Comparison of ENCODE assay signal across 23 mouse cellular contexts in the genomic region with DNA sequence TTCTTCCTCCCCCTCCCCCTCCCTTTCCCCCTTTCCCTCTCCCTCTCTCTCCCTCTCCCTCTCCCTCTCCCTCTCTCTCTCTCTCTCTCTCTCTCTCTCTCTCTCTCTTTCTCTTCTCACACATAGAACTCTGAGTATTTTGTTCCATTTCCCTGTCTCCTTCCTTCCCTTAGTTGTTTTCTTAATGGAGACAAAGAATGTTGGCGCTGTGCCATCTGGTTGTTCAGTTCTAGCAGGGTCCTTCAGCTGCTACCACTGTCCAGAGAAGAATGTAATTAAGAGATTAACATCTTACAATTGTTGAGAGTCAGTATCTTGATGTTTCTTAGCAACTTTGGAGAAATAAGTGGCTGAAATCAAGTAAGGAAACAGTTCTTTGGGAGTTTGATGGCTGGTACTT.
A peak's percentile ranks its signal among the peaks of the same experiment; 100 is the strongest.
DNase-seq lines count a peak whose midpoint lies in the region; ATAC-seq lines count a peak whose summit lies in the region.
"Had no signal": no experiment of that assay in that cellular context is flagged by ENCODE, and none has a peak within 500 bp of the region (broad histone marks: within the 10 kb centered on the region; RNA-seq: fewer than 3 reads in every experiment).

No protein-coding gene starts in this region.

- H3K9me3 ChIP-seq in embryonic facial prominence, embryonic 11.5 days (replicated peaks; ENCODE audit: control insufficient read depth, low read length): no peaks in the 10 kb centered on the region
- no peaks in the 10 kb centered on the region for H3K9me3 ChIP-seq in embryonic facial prominence, embryonic 10.5 days
- no peaks in the 10 kb centered on the region for H3K9me3 ChIP-seq in kidney, embryonic 15.5 days (replicated peaks)
- H3K9me3 ChIP-seq in lung, embryonic 16.5 days (ENCODE audit: control insufficient read depth, low read length): no peaks in the 10 kb centered on the region
- no peaks in the 10 kb centered on the region for H3K9me3 ChIP-seq in embryonic facial prominence, embryonic 14.5 days (ENCODE audit: control insufficient read depth, low read length)
- H3K9me3 ChIP-seq: heart, embryonic 13.5 days; limb, embryonic 15.5 days; midbrain, embryonic 10.5 days had no signal

- no peaks in the 10 kb centered on the region for H3K4me1 ChIP-seq in embryonic facial prominence, embryonic 11.5 days (ENCODE audit: control insufficient read depth, insufficient read depth, low read length)
- no peaks in the 10 kb centered on the region for H3K4me1 ChIP-seq in embryonic facial prominence, embryonic 10.5 days
- H3K4me1 ChIP-seq in kidney, embryonic 15.5 days: no peaks in the 10 kb centered on the region
- no peaks in the 10 kb centered on the region for H3K4me1 ChIP-seq in lung, embryonic 16.5 days (replicated peaks; ENCODE audit: control insufficient read depth, insufficient read depth, low read length)
- H3K4me1 ChIP-seq in embryonic facial prominence, embryonic 14.5 days (ENCODE audit: control insufficient read depth, insufficient read depth, low read length): no peaks in the 10 kb centered on the region
- H3K4me1 ChIP-seq: heart, embryonic 13.5 days; limb, embryonic 15.5 days had no signal

- no peak for ATAC-seq in embryonic facial prominence, embryonic 11.5 days (replicated peaks; ENCODE audit: insufficient number of reproducible peaks, low FRiP score, low TSS enrichment, low read depth)
- ATAC-seq in kidney, embryonic 15.5 days (replicated peaks; ENCODE audit: low FRiP score): no peak
- ATAC-seq in lung, embryonic 16.5 days (ENCODE audit: low read depth): peak; percentile 62; the same call in 1 of the 2 replicates
- ATAC-seq in embryonic facial prominence, embryonic 14.5 days (ENCODE audit: low read depth): no peak
- ATAC-seq: forebrain, embryonic 16.5 days had no signal

- H3K4me2 ChIP-seq in embryonic facial prominence, embryonic 11.5 days (ENCODE audit: low read depth, low read length): no peak overlapping the region
- no peak overlapping the region for H3K4me2 ChIP-seq in kidney, embryonic 15.5 days
- H3K4me2 ChIP-seq in lung, embryonic 16.5 days (ENCODE audit: low read depth, low read length): no peak overlapping the region
- no peak overlapping the region for H3K4me2 ChIP-seq in embryonic facial prominence, embryonic 14.5 days (ENCODE audit: low read depth, low read length)
- H3K4me2 ChIP-seq: heart, embryonic 13.5 days; hindbrain, embryonic 14.5 days; limb, embryonic 15.5 days had no signal

- WGBS in embryonic facial prominence, embryonic 11.5 days: 72% methylated on average over 1 of the region's 1 CpGs
- WGBS in embryonic facial prominence, embryonic 10.5 days: 87% methylated on average over 1 of the region's 1 CpGs
- 78% methylated on average over 1 of the region's 1 CpGs for WGBS in kidney, embryonic 15.5 days
- 68% methylated on average over 1 of the region's 1 CpGs for WGBS in lung, embryonic 16.5 days
- 60% methylated on average over 1 of the region's 1 CpGs for WGBS in embryonic facial prominence, embryonic 14.5 days

- peak; percentile 10 for DNase-seq in embryonic facial prominence, embryonic 11.5 days (ENCODE audit: low spot score)
- DNase-seq in embryonic facial prominence, embryonic 10.5 days (ENCODE audit: low spot score): no peak
- DNase-seq in kidney, postnatal 14 days: peak; percentile 49
- no peak for DNase-seq in lung, postnatal 25 days (ENCODE audit: low spot score)
- DNase-seq in embryonic facial prominence, embryonic 14.5 days (ENCODE audit: low spot score): peak; percentile 46
- no peak for DNase-seq in right cerebral cortex, adult 2 months (ENCODE audit: low spot score in 2 of 2)
- DNase-seq: adrenal gland, postnatal 10 days; cerebellum, adult 2 months; cerebellum, postnatal 36 days; embryo, embryonic 11 days; gastrocnemius, postnatal 36 days; heart, adult 2 months; heart, postnatal 36 days; layer of hippocampus, postnatal 36 days; thymus, postnatal 14 days had no signal

- no peak overlapping the region for H3K27ac ChIP-seq in embryonic facial prominence, embryonic 11.5 days (replicated peaks; ENCODE audit: low read depth, low read length)
- H3K27ac ChIP-seq in embryonic facial prominence, embryonic 10.5 days (replicated peaks): no peak overlapping the region
- no peak overlapping the region for H3K27ac ChIP-seq in kidney, embryonic 15.5 days
- no peak overlapping the region for H3K27ac ChIP-seq in lung, embryonic 16.5 days (ENCODE audit: low read length)
- H3K27ac ChIP-seq in embryonic facial prominence, embryonic 14.5 days (replicated peaks; ENCODE audit: low read depth, low read length): no peak overlapping the region
- H3K27ac ChIP-seq: heart, adult 2 months; heart, embryonic 13.5 days; hindbrain, embryonic 14.5 days; limb, embryonic 15.5 days; liver, embryonic 14.5 days; midbrain, embryonic 10.5 days had no signal

- no peaks in the 10 kb centered on the region for H3K36me3 ChIP-seq in embryonic facial prominence, embryonic 11.5 days (replicated peaks; ENCODE audit: control insufficient read depth, insufficient read depth, low read depth, low read length)
- H3K36me3 ChIP-seq in embryonic facial prominence, embryonic 10.5 days (replicated peaks): no peaks in the 10 kb centered on the region
- no peaks in the 10 kb centered on the region for H3K36me3 ChIP-seq in kidney, embryonic 15.5 days
- H3K36me3 ChIP-seq in lung, embryonic 16.5 days (ENCODE audit: control insufficient read depth, insufficient read depth, low read length): no peaks in the 10 kb centered on the region
- H3K36me3 ChIP-seq in embryonic facial prominence, embryonic 14.5 days (ENCODE audit: control insufficient read depth, insufficient read depth, low read length): no peaks in the 10 kb centered on the region
- H3K36me3 ChIP-seq: heart, embryonic 13.5 days; limb, embryonic 15.5 days; midbrain, embryonic 10.5 days had no signal

- H3K27me3 ChIP-seq in embryonic facial prominence, embryonic 11.5 days (ENCODE audit: control insufficient read depth, insufficient read depth, low read length): no peaks in the 10 kb centered on the region
- no peaks in the 10 kb centered on the region for H3K27me3 ChIP-seq in embryonic facial prominence, embryonic 10.5 days (replicated peaks; ENCODE audit: low read depth, poor library complexity, severe bottlenecking)
- H3K27me3 ChIP-seq in kidney, embryonic 15.5 days: no peaks in the 10 kb centered on the region
- no peaks in the 10 kb centered on the region for H3K27me3 ChIP-seq in lung, embryonic 16.5 days (ENCODE audit: control insufficient read depth, insufficient read depth, low read depth, low read length)
- H3K27me3 ChIP-seq in embryonic facial prominence, embryonic 14.5 days (replicated peaks; ENCODE audit: control insufficient read depth, insufficient read depth, low read length): no peaks in the 10 kb centered on the region
- H3K27me3 ChIP-seq: heart, embryonic 13.5 days; limb, embryonic 15.5 days had no signal

- H3K9ac ChIP-seq in embryonic facial prominence, embryonic 11.5 days (replicated peaks; ENCODE audit: low read length): no peak overlapping the region
- H3K9ac ChIP-seq in kidney, embryonic 15.5 days: no peak overlapping the region
- H3K9ac ChIP-seq in lung, embryonic 16.5 days (ENCODE audit: low read length): no peak overlapping the region
- H3K9ac ChIP-seq in embryonic facial prominence, embryonic 14.5 days (ENCODE audit: low read depth, low read length): no peak overlapping the region
- H3K9ac ChIP-seq: heart, embryonic 13.5 days; hindbrain, embryonic 14.5 days; limb, embryonic 15.5 days; liver, embryonic 14.5 days had no signal

- H3K4me3 ChIP-seq in embryonic facial prominence, embryonic 11.5 days (ENCODE audit: low read depth, low read length): no peak overlapping the region
- H3K4me3 ChIP-seq in embryonic facial prominence, embryonic 10.5 days: no peak overlapping the region
- no peak overlapping the region for H3K4me3 ChIP-seq in kidney, embryonic 15.5 days (replicated peaks)
- no peak overlapping the region for H3K4me3 ChIP-seq in lung, embryonic 16.5 days (ENCODE audit: low read length)
- no peak overlapping the region for H3K4me3 ChIP-seq in embryonic facial prominence, embryonic 14.5 days (ENCODE audit: low read depth, low read length)
- H3K4me3 ChIP-seq: heart, adult 2 months; heart, embryonic 13.5 days; limb, embryonic 15.5 days; midbrain, embryonic 10.5 days had no signal

Comparison
In these comparisons a context has a peak if more than half of its experiments do, and no peak if none do; other contexts are left out.
1. DNase-seq: peak in embryonic facial prominence, embryonic 11.5 days (single experiment), kidney, postnatal 14 days (single experiment) and embryonic facial prominence, embryonic 14.5 days (single experiment); none in embryonic facial prominence, embryonic 10.5 days (single experiment), lung, postnatal 25 days (single experiment) and right cerebral cortex, adult 2 months (0 of 2).